Mouse (Mus musculus) cerebellum, adult 2 months (tissue): ENCODE data around the gene E130308A19Rik.

ENCODE experiments used
- CTCF ChIP-seq: fragments of 200-500 bp; IDR thresholded peaks from 2 replicates; pipeline ENCODE4 v1.5.1; 2011; ENCODE audit warnings: low read depth, mild to moderate bottlenecking, control low read depth, low read length, moderate library complexity, borderline replicate concordance; ENCODE audit not compliant: insufficient read depth
- POLR2A ChIP-seq: fragments of 200-500 bp; IDR thresholded peaks from 2 replicates; pipeline ENCODE4 v1.6.1; 2011; ENCODE audit warnings: low read length, control low read depth, borderline replicate concordance; ENCODE audit not compliant: insufficient read depth

DNA sequence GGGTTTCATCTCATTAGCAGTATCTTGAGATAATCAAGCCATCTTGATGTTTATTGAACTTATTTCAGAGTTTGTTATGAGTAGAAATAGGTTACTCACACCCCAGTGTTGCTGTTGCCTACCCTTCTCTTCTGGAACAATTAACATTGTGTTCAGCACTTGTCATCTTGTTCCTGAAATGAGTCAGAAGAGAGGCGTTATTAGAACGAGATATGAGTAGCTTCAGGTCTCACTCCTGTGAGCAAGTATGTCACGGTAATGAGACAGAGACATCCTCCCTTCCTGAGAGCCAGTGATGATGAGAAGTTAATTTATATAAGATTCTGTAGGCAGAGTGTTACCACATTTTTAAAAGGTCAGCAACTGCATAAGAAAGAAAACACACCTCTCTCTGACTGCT lies 56.5 kb downstream of the E130308A19Rik start:
- TF ChIP-seq CTCF = no peak
- no peak for TF ChIP-seq POLR2A
